Mouse (Mus musculus) megakaryocyte progenitor cell, adult 5-6 weeks (primary cell): ENCODE data around the gene Itgb1bp2. TPM values are rescaled to one million over a fixed set of nuclear protein-coding genes. Genes with fewer than 3 reads are reported as not detected.

ENCODE experiments used
- ATAC-seq: replicated peaks from 2 replicates; pipeline ENCODE4 v1.8.0; 2016; ENCODE audit warnings: mild to moderate bottlenecking, moderate TSS enrichment, inconsistent platforms; ENCODE audit not compliant: poor library complexity
- total RNA-seq, 2 experiments: library from RNA; stranded (forward) in 1 of 2; stranded (reverse) in 1 of 2; fragments of 157-497, 149-512 nt in 1 of 2; fragments of 200-1000 nt in 1 of 2; gene quantifications; 2 replicates each; pipeline versions ENCODE4 v1.2.3 to v1.2.4; 2015 to 2017

Itgb1bp2 gene
- total RNA-seq (2015) (0.88 and 1.9 TPM in 2 replicates), total RNA-seq (2017) (0.12 TPM in 1 of 2 replicates, not detected in the other)

DNA sequence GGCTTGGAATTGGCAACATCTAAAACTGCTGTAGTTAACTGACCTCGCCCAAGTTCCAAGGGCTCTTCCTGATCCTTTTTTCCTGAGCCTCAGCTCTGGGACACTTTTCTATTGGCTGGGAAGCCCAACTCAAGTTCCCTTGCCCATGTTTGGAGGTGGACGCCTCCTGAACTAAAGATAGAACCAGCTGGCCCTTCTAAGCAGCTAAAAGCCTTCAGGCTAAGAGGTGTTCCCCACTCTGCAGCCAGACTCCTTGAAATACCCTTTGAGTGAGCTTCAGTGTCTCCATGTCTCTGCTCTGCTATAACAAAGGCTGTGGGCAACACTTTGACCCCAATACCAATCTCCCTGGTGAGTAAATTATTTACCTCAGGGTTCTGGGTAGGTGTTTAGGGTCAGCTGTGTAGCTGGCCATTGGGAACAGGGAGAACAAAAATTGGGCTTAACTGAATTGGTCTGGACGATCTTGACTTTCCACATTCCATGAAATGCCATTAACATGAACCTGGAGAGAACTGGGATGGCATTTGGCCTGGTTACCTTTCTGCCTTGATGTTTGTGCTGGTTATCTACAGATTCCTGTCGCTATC lies at the start of gene Itgb1bp2:
Gene Itgb1bp2, plus strand, starts transcription at position 203 of the 590 bp plus-strand sequence.
- no peak for ATAC-seq

GRCm38 (mm10) chrX:101418946-101419724 lies 29.8 kb upstream of the Itgb1bp2 start:
- ATAC-seq = peak; percentile 58

- peak; percentile 94 for ATAC-seq
Observed at GRCm38 (mm10) chrX:101419725-101420699, 28.9 kb upstream of the Itgb1bp2 start.

- no peak for ATAC-seq
Observed at GRCm38 (mm10) chrX:101420700-101421095, 28.2 kb upstream of the Itgb1bp2 start, which contains the start of gene Zmym3. TSS of gene Zmym3 (minus strand) at chrX:101420849.

GRCm38 (mm10) chrX:101423462-101423861 lies 25.4 kb upstream of the Itgb1bp2 start:
- no peak for ATAC-seq

GRCm38 (mm10) chrX:101427774-101428173 lies 21.1 kb upstream of the Itgb1bp2 start:
- peak; percentile 27; the same call in 1 of the 2 replicates for ATAC-seq

DNA sequence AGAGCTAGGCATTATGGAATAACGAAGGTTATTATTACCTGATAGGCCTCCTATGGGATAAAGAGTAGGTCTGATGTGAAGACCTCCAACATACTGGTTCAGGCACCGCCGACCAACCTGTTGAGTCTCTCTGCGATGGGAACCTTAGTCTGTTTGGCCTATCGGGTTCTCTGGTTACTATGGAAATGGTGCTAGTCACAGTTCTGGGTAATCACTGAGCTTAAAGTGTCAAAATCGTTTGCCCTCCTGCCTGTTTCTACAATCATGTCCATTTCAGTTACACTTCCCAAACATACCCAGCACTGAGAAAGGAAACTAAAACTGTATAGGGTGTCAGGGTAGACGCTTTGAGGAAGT lies 20.1 kb upstream of the Itgb1bp2 start:
- ATAC-seq = no peak; the same call in 1 of the 2 replicates

DNA sequence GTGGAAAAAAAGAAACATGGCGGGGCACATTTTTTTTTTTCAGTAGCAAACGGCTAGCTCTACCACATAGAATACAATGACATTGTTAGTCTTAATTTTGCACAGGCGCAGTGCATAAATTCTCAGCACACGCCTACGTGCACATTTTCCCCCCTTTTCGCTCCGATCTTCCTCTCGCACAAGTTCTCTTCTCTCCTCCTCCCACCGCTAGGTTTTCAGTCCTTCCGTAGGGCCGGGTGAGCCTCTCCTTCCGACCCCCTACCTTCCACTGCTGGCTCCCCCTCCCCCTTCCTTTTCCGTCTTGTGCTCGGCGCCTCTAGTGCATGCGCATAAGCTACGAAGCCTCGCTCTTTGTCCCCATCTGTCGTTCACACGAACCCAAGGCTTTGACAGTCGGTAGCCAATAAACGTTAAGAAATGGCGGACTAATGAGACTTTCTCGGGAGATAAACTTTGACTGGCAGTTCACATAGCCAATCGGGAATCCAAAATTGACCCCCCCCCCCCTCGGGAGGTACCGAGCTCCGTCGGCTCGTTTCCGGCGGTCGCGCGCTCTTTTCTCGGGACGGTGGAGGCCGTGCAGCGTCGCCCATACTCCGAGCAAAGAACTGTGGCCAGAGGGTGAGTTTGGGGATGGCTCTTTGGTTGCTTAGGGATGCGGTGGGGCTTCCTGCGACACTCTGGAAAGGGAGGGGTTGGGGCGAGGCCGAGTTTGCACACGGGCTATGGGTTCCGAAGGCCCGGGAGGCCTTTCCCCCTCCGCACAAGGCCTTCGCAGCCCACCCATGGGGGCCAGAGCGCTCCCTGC lies 19.5 kb upstream of the Itgb1bp2 start, which contains the start of gene Nono:
Gene Nono, plus strand, starts transcription at position 177 of the 808 bp plus-strand sequence.
- peak; percentile 87 for ATAC-seq

DNA sequence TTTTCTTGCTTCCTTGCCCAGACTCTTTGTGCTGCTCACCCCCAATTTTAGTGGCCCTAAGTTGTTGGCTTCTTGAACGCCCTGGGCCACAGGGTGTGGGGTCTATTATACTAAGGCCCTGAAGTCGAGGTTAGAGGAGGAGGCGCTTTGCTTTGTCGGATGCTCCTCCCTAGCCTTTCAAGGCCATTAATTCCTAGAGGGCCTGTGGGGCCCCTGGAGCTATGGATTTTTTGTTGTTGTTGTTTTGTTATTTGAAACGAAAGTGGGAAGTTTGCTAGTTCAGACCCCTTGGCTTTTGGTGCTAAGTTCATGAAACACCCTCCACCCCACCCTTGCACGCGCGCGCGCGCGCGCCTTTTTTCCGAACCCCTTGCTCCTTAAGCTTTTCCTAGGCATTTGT lies 18.9 kb upstream of the Itgb1bp2 start:
- ATAC-seq = peak; percentile 9; the same call in 1 of the 2 replicates

- peak; percentile 39 for ATAC-seq
Observed at GRCm38 (mm10) chrX:101451147-101451546, 2.3 kb downstream of the Itgb1bp2 start.

DNA sequence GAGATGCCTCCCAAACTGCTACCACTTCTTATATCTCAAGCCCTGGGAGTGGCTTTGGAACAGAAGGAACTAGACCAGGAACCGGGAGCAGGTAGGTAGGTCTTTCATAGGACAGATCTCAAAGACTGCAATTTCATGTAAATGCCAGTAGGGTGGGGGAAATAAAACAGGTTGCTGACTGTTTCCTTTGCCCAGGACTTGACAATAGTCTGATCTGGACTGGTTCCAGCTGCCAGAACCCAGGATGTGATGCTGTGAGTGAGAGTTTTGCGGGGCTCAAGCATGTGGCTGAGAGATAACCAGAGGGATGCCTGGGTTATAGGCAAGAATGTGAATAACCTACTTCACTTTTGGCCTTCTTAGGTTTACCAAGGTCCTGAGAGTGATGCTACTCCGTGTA lies 2.7 kb downstream of the Itgb1bp2 start:
- peak; percentile 48; the same call in 1 of the 2 replicates for ATAC-seq

- ATAC-seq = no peak
Observed at GRCm38 (mm10) chrX:101472202-101472601, 23.3 kb downstream of the Itgb1bp2 start.

GRCm38 (mm10) chrX:101481604-101482350 lies 32.9 kb downstream of the Itgb1bp2 start:
- ATAC-seq = no peak

DNA sequence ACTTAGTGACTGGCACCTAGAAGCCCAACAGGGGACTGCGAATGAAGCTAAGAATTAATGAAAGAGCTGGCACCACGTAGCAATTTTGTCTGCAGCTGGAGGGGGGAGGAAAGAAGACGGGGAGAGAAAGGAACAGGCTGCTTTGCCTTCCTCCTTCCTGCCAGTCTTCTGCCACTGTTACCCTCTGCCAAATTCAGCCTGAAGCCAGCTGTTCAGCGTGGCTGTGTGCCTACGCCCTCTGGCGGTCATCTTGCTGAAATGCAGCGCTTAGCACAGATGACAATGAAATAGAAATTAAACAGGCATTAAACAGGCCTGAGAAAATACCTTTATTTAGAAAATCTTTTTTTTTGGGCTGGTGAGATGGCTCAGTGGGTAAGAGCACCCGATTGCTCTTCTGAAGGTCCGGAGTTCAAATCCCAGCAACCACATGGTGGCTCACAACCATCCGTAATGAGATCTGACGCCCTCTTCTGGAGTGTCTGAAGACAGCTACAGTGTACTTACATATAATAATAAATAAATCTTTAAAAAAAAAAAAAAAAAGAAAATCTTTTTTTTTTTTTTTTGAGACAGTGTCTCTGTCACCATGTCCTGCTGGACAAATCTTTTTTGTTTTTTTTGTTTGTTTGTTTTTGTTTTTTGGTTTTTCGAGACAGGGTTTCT lies 37.7 kb downstream of the Itgb1bp2 start:
- peak; percentile 85 for ATAC-seq

Other genes with a start within 250 kb of the Itgb1bp2 start
- gene Snx12, start 226.5 kb upstream of the Itgb1bp2 start, total RNA-seq (2015) = 39.8 and 40.7 TPM in 2 replicates
- 50.9 and 56.9 TPM in 2 replicates for gene Snx12, start 226.5 kb upstream of the Itgb1bp2 start, total RNA-seq (2017)
- gene Foxo4, start 194.6 kb upstream of the Itgb1bp2 start, total RNA-seq (2015) = 5.8 and 6.0 TPM in 2 replicates
- 16.3 and 17.1 TPM in 2 replicates for gene Foxo4, start 194.6 kb upstream of the Itgb1bp2 start, total RNA-seq (2017)
- gene Gm614, start 185.1 kb upstream of the Itgb1bp2 start, total RNA-seq (2015) = 1.0 TPM in 1 of 2 replicates, not detected in the other
- gene Gm614, start 185.1 kb upstream of the Itgb1bp2 start, total RNA-seq (2017) = 0.91 TPM in 1 of 2 replicates, not detected in the other
- gene Il2rg, start 180.8 kb upstream of the Itgb1bp2 start, total RNA-seq (2015) = 33.6 and 40.5 TPM in 2 replicates
- gene Il2rg, start 180.8 kb upstream of the Itgb1bp2 start, total RNA-seq (2017) = 19.2 and 28.9 TPM in 2 replicates
- gene Gm20489, start 180.1 kb upstream of the Itgb1bp2 start, total RNA-seq (2015) = not detected in 2 replicates
- gene Gm20489, start 180.1 kb upstream of the Itgb1bp2 start, total RNA-seq (2017) = not detected in 2 replicates
- 54.0 and 64.0 TPM in 2 replicates for gene Med12, start 175.1 kb upstream of the Itgb1bp2 start, total RNA-seq (2015)
- 29.2 and 31.6 TPM in 2 replicates for gene Med12, start 175.1 kb upstream of the Itgb1bp2 start, total RNA-seq (2017)
- not detected in 2 replicates for gene Nlgn3, start 149.9 kb upstream of the Itgb1bp2 start, total RNA-seq (2015)
- 0.24 TPM in 1 of 2 replicates, not detected in the other for gene Nlgn3, start 149.9 kb upstream of the Itgb1bp2 start, total RNA-seq (2017)
- not detected in 2 replicates for gene Gjb1, start 72.7 kb upstream of the Itgb1bp2 start, total RNA-seq (2015)
- not detected in 2 replicates for gene Gjb1, start 72.7 kb upstream of the Itgb1bp2 start, total RNA-seq (2017)
- 44.6 and 47.2 TPM in 2 replicates for gene Zmym3, start 28.2 kb upstream of the Itgb1bp2 start, total RNA-seq (2015)
- 25.1 and 30.1 TPM in 2 replicates for gene Zmym3, start 28.2 kb upstream of the Itgb1bp2 start, total RNA-seq (2017)
- gene Nono, start 19.8 kb upstream of the Itgb1bp2 start, total RNA-seq (2015) = 244 and 248 TPM in 2 replicates
- 452 and 507 TPM in 2 replicates for gene Nono, start 19.8 kb upstream of the Itgb1bp2 start, total RNA-seq (2017)
- gene Taf1, start 83.6 kb downstream of the Itgb1bp2 start, total RNA-seq (2015) = 43.6 and 45.3 TPM in 2 replicates
- 49.3 and 87.1 TPM in 2 replicates for gene Taf1, start 83.6 kb downstream of the Itgb1bp2 start, total RNA-seq (2017)
- gene Ogt, start 191.0 kb downstream of the Itgb1bp2 start, total RNA-seq (2015) = 85.2 and 148 TPM in 2 replicates
- gene Ogt, start 191.0 kb downstream of the Itgb1bp2 start, total RNA-seq (2017) = 53.9 and 80.9 TPM in 2 replicates